In the genomic region with DNA sequence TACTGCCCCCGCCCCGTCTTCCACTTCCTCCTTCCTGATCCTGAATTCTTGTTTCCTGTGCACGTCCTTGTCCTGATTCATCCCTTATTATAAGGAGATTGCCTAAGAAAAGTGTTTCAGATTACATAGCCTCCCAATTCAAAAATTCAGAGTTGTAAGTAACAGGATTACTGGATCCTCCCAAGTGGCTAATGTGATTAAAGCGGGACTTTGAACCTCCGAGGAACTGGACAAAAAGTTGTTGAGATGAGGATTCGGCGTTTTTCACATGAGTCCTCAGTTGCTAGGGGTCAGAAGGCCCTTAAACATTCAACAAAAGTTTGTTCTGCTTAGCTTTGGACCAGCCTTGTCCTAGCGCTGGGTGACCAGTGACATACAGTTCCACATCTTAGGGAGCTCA, we compare ENCODE assay signal across 8 mouse cellular contexts. TPM values are rescaled to one million over a fixed set of nuclear protein-coding genes. Genes with fewer than 3 reads are reported as not detected.
DNase-seq lines count a peak whose midpoint lies in the region; ATAC-seq and TF ChIP-seq lines count a peak whose summit lies in the region.

A gene (minus strand): TSS at position 4 of the 400 bp plus-strand sequence.

- no peak for ATAC-seq in lung, embryonic 15.5 days (ENCODE audit: borderline replicate concordance, extremely low read depth, low FRiP score, low TSS enrichment)
- no peak for ATAC-seq in stomach, embryonic 15.5 days (ENCODE audit: insufficient read depth, low FRiP score, low read depth)

- H3K4me3 ChIP-seq in cerebellum, adult 2 months (replicated peaks; ENCODE audit: insufficient read depth, low read depth, low read length): peak within 1 kb of the TSS; percentile 97
- peak within 1 kb of the TSS; percentile 37 for H3K4me3 ChIP-seq in lung, embryonic 15.5 days
- H3K4me3 ChIP-seq in limb, embryonic 10.5 days: peak within 1 kb of the TSS; percentile 60
- H3K4me3 ChIP-seq in stomach, embryonic 15.5 days (replicated peaks): peak within 1 kb of the TSS; percentile 45

- H3K9me3 ChIP-seq in lung, embryonic 15.5 days: no peaks in the 10 kb centered on the region
- no peaks in the 10 kb centered on the region for H3K9me3 ChIP-seq in limb, embryonic 10.5 days (replicated peaks)
- no peaks in the 10 kb centered on the region for H3K9me3 ChIP-seq in stomach, embryonic 15.5 days

- peak within 1 kb of the TSS; percentile 100 for H3K27ac ChIP-seq in cerebellum, adult 2 months (ENCODE audit: insufficient read depth, low read length)
- no peak within 1 kb of the TSS for H3K27ac ChIP-seq in lung, embryonic 15.5 days
- no peak within 1 kb of the TSS for H3K27ac ChIP-seq in limb, embryonic 10.5 days
- no peak within 1 kb of the TSS for H3K27ac ChIP-seq in stomach, embryonic 15.5 days

- H3K9ac ChIP-seq in lung, embryonic 15.5 days: no peak within 1 kb of the TSS
- H3K9ac ChIP-seq in stomach, embryonic 15.5 days: no peak within 1 kb of the TSS

- no peak for DNase-seq in cerebellum, adult 2 months
- no peak for DNase-seq in cerebellum, postnatal 4 days (ENCODE audit: low spot score in 2 of 2)
- no peak for DNase-seq in lung, postnatal 14 days
- no peak for DNase-seq in limb, embryonic 10.5 days (ENCODE audit: low spot score)
- no peak for DNase-seq in ovary, postnatal 10 days (ENCODE audit: low spot score)
- no peak for DNase-seq in adrenal gland, postnatal 14 days

- no peaks in the 10 kb centered on the region for H3K36me3 ChIP-seq in lung, embryonic 15.5 days
- H3K36me3 ChIP-seq in limb, embryonic 10.5 days: no peaks in the 10 kb centered on the region
- no peaks in the 10 kb centered on the region for H3K36me3 ChIP-seq in stomach, embryonic 15.5 days

- no peak for TF ChIP-seq CTCF in cerebellum, adult 2 months (IDR thresholded peaks at IDR 0.05; ENCODE audit: borderline replicate concordance, insufficient read depth, low read depth, low read length)

- no peaks in the 10 kb centered on the region for H3K4me1 ChIP-seq in cerebellum, adult 2 months (ENCODE audit: control insufficient read depth, insufficient read depth, low read length)
- H3K4me1 ChIP-seq in lung, embryonic 15.5 days: peaks cover 37% of the 10 kb centered on the region
- H3K4me1 ChIP-seq in limb, embryonic 10.5 days: peaks cover 38% of the 10 kb centered on the region
- peaks cover 31% of the 10 kb centered on the region for H3K4me1 ChIP-seq in stomach, embryonic 15.5 days

- peak within 1 kb of the TSS; percentile 68 for H3K4me2 ChIP-seq in lung, embryonic 15.5 days
- peak within 1 kb of the TSS; percentile 96 for H3K4me2 ChIP-seq in stomach, embryonic 15.5 days

- WGBS in cerebellum, adult 2 months: 52% methylated on average over 8 of the region's 8 CpGs
- 22% methylated on average over 8 of the region's 8 CpGs for WGBS in lung, embryonic 15.5 days
- WGBS in limb, embryonic 10.5 days: 35% methylated on average over 8 of the region's 8 CpGs
- 32% methylated on average over 8 of the region's 8 CpGs for WGBS in stomach, embryonic 15.5 days

- no peak for TF ChIP-seq POLR2A in cerebellum, adult 2 months (IDR thresholded peaks at IDR 0.05; ENCODE audit: borderline replicate concordance, insufficient read depth, low read length)

- no peaks in the 10 kb centered on the region for H3K27me3 ChIP-seq in cerebellum, adult 2 months (ENCODE audit: control insufficient read depth, insufficient read depth, low read length)
- peaks cover 68% of the 10 kb centered on the region for H3K27me3 ChIP-seq in lung, embryonic 15.5 days
- H3K27me3 ChIP-seq in limb, embryonic 10.5 days (ENCODE audit: low read depth, poor library complexity, severe bottlenecking): peaks cover 71% of the 10 kb centered on the region
- peaks cover 59% of the 10 kb centered on the region for H3K27me3 ChIP-seq in stomach, embryonic 15.5 days (replicated peaks)

RNA-seq across cellular contexts. Expression of the gene that starts here (rescaled TPM):
- polyA plus RNA-seq in cerebellum, adult 2 months (2012; rRNA removed): 71.1 and 72.6 TPM in 2 replicates
- polyA plus RNA-seq in lung, embryonic 15.5 days (2015; fragmentation: Nextera tagmentation; extraction: Ambion mirVana): 0.34 and 0.35 TPM in 2 replicates
- 0.30 and 0.99 TPM in 2 replicates for polyA plus RNA-seq in limb, embryonic 10.5 days (2016; fragmentation: Nextera tagmentation; extraction: Ambion mirVana)
- 1.6 and 1.7 TPM in 2 replicates for polyA plus RNA-seq in stomach, embryonic 15.5 days (2015; fragmentation: Nextera tagmentation; extraction: Ambion mirVana)
- 2.8 and 3.6 TPM in 2 replicates for total RNA-seq in adrenal gland, postnatal 14 days (2021)

Comparison
In these comparisons a context has a peak if more than half of its experiments do, and no peak if none do; other contexts are left out.
1. RNA of the gene that starts here (polyA plus RNA-seq): 71.1 to 72.6 TPM in cerebellum, adult 2 months; 1.6 to 1.7 TPM in stomach, embryonic 15.5 days, 0.34 to 0.35 TPM in lung, embryonic 15.5 days and 0.30 to 0.99 TPM in limb, embryonic 10.5 days; every median in the first group is over 10 times any median in the second.
2. H3K4me3 ChIP-seq: peak in every context shown above with its lines; median percentile 97 in cerebellum, adult 2 months; 60 in limb, embryonic 10.5 days; 45 in stomach, embryonic 15.5 days; 37 in lung, embryonic 15.5 days.